Mouse (Mus musculus) limb, embryonic 12.5 days (tissue): ENCODE measurements around the gene Cby3. TPM values are rescaled to one million over a fixed set of nuclear protein-coding genes. Genes with fewer than 3 reads are reported as not detected.
"Not testable (repeated sequence)": the region's sequence is repeated elsewhere in the genome, so short reads cannot be mapped to it uniquely, and the experiment has no call there.

ENCODE experiments used
- ATAC-seq: fragments of 200-750 bp; cut with Nextera tagmentation; 2 replicates; pipeline ENCODE4 v1.8.0; 2017; ENCODE audit warnings: low read depth, moderate TSS enrichment; ENCODE audit not compliant: insufficient number of reproducible peaks, insufficient read depth, low FRiP score, low TSS enrichment
- H3K27ac ChIP-seq: fragments of 300-500 bp; sonication (generic); 2 replicates; pipeline ENCODE4 v1.5.1; 2016; ENCODE audit warnings: mild to moderate bottlenecking, moderate library complexity
- H3K27me3 ChIP-seq: fragments of 300-500 bp; sonication (generic); 2 replicates; pipeline ENCODE4 v1.6.1; 2016; ENCODE audit warnings: mild to moderate bottlenecking, moderate library complexity
- H3K36me3 ChIP-seq: fragments of 300-500 bp; sonication (generic); 2 replicates; pipeline ENCODE4 v1.6.1; 2016; ENCODE audit warnings: mild to moderate bottlenecking, moderate library complexity
- H3K4me1 ChIP-seq: fragments of 300-500 bp; sonication (generic); replicated peaks from 2 replicates; pipeline ENCODE4 v1.6.1; 2016
- H3K4me2 ChIP-seq: fragments of 300-500 bp; sonication (generic); 2 replicates; pipeline ENCODE4 v1.6.1; 2016; ENCODE audit warnings: mild to moderate bottlenecking, moderate library complexity
- H3K4me3 ChIP-seq: fragments of 300-500 bp; sonication (generic); replicated peaks from 2 replicates; pipeline ENCODE4 v1.5.1; 2016; ENCODE audit warnings: mild to moderate bottlenecking
- H3K9ac ChIP-seq: fragments of 300-500 bp; sonication (generic); replicated peaks from 2 replicates; pipeline ENCODE4 v1.6.1; 2016; ENCODE audit warnings: mild to moderate bottlenecking, moderate library complexity
- H3K9me3 ChIP-seq: fragments of 300-500 bp; sonication (generic); 2 replicates; pipeline ENCODE4 v1.6.1; 2016; ENCODE audit warnings: mild to moderate bottlenecking, moderate library complexity
- WGBS: fragments of 180-500 bp; shearing (Covaris S2); methylation state at CpG from one replicate; pipeline ENCODE4 v1.1.7; 2016; 5-methylcytosine and 5-hydroxymethylcytosine counted together
- polyA plus RNA-seq: library from polyadenylated mRNA; unstranded; fragments of >200 nt; fragmentation: Nextera tagmentation; extraction: Ambion mirVana; gene quantifications from 2 replicates; pipeline ENCODE4 v1.2.1, GENCODE M21; 2016

The Cby3 gene
- polyA plus RNA-seq, 1 experiment from 2014 or later, result not detected

DNA sequence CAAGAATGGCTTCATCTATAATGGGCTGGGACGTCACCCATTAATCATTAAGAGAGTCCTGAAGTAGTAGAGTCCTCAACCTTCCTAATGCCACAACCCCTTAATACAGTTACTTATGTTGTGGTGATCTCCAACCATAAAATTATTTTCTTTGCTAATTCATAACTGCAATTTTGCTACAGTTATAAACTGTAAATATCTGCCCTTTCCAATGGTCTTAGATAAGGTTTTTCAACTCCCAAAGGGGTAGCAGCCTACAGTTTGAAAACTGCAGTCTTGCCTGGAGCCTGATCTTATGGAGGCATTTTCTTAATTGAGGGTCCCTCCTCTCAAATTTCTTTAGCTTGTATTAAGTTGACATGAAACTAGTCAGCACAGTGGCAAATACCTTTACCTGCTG lies 24.9 kb upstream of the Cby3 start:
- Histone ChIP-seq H3K4me3 (no peak overlapping the region), H3K9me3 (no peaks in the 10 kb centered on the region), H3K27ac (no peak overlapping the region), H3K4me1 (peaks cover 4% of the 10 kb centered on the region), H3K36me3 (0 out of 2 replicates have a peak, but pooled peaks cover 4% of the 10 kb centered on the region), H3K9ac (no peak overlapping the region), H3K27me3 (no peaks in the 10 kb centered on the region), H3K4me2 (no peak overlapping the region)
- 88% methylated on average over 1 of the region's 1 CpGs for WGBS
- ATAC-seq, result no peak

DNA sequence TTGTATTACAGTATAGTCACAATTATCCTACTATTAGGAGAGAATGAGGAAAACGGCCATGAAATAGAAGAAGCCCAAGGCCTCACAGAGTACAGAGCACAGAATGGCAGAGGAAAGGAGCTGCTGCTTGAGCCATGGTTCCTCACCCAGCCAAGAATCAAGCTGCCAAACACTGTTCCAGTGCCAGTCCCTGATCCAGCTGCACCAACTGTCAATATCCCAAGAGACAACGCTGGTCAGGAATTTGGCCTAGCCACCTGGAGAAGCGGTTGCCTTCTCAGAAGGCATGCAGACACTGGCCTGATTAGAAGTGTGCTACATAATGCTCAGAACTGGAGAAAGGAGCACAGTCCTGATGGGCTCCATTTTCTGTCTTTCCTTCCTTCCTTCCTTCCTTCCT lies 21.1 kb upstream of the Cby3 start:
- WGBS, result 83% methylated on average over 3 of the region's 3 CpGs
- no peaks in the 10 kb centered on the region for H3K4me1 ChIP-seq
- no peak overlapping the region for H3K9ac ChIP-seq
- H3K4me2 ChIP-seq, result no peak overlapping the region
- H3K27ac ChIP-seq, result no peak overlapping the region
- H3K4me3 ChIP-seq, result no peak overlapping the region
- H3K36me3 ChIP-seq, result 0 out of 2 replicates have a peak, but pooled peaks cover 2% of the 10 kb centered on the region
- no peaks in the 10 kb centered on the region for H3K27me3 ChIP-seq
- no peak for ATAC-seq
- no peaks in the 10 kb centered on the region for H3K9me3 ChIP-seq

DNA sequence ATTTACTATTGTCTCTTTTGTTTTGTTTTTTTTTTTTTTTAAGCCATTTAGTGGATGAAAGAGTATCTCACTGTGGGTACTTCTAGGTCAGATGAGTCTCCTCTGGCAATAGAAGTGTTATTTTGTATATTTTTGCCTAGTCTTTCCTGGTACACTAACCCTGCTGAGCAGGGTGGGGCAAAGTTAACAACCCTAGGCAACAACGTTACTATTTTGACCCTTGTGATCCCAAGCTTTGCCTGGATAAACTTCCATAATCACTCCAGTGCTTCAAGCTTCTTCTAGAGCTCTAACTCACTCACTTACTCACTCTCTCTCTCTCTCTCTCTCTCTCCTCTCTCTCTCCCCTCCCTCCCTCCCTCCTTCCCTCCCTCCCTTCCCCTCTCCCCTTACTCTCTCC lies 18.1 kb upstream of the Cby3 start:
- WGBS, result 42% methylated on average over 1 of the region's 1 CpGs

DNA sequence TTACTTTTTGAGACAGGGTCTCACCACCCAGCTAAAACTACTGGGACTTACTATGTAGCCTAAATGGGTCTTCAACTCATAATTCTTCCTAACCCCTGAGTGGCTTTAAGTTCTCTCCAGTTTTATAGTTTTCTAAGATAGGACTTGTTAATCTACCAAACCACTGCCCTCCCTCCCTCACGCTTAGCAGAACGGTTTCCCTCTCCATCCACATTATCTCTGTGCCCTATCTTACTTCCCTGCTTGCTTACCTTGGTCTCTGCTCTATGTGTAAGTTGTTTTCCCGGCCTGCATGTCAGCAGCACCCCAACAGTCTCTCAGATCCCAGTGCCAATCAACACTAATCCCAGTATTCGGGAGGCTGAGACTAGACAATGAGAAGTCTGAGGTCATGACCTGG lies 17.4 kb upstream of the Cby3 start:
- Histone ChIP-seq H3K4me2 (no peak overlapping the region), H3K27me3 (no peaks in the 10 kb centered on the region), H3K9me3 (no peaks in the 10 kb centered on the region), H3K9ac (no peak overlapping the region), H3K4me1 (no peaks in the 10 kb centered on the region), H3K27ac (no peak overlapping the region), H3K36me3 (no peaks in the 10 kb centered on the region), H3K4me3 (no peak overlapping the region)
- 73% methylated on average over 4 of the region's 4 CpGs for WGBS
- ATAC-seq, result no peak

More for the DNA sequence above, 18.1 kb upstream of the Cby3 start:
- Histone ChIP-seq H3K4me2 (no peak overlapping the region), H3K4me3 (no peak overlapping the region), H3K9me3 (no peaks in the 10 kb centered on the region), H3K27me3 (no peaks in the 10 kb centered on the region), H3K4me1 (no peaks in the 10 kb centered on the region), H3K27ac (no peak overlapping the region), H3K9ac (no peak overlapping the region), H3K36me3 (no peaks in the 10 kb centered on the region)
- ATAC-seq, result no peak

DNA sequence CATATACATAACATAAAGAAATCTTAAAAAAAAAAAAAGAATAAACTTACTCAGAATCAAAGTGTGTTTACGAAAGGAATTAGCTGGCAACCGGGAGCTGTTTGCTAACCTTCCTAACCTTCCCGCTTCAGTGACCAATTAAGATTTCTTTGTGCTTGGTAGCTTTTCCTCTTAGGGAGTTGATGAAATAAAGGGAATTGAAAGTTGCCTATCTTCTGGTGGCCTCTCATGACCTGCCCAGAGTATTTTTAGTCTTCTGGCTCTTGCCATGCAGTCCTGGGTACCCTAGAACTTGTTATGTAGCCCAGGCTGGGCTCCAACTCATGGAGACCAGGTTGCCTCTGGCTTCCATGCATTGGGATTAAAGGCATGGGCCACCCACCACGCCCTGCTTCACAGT lies 8.8 kb upstream of the Cby3 start:
- H3K4me1 ChIP-seq, result no peaks in the 10 kb centered on the region
- no peaks in the 10 kb centered on the region for H3K36me3 ChIP-seq
- H3K27ac ChIP-seq, result no peak overlapping the region
- H3K4me3 ChIP-seq, result no peak overlapping the region
- H3K27me3 ChIP-seq, result no peaks in the 10 kb centered on the region
- WGBS, result 84% methylated on average over 4 of the region's 4 CpGs
- H3K9ac ChIP-seq, result no peak overlapping the region
- no peaks in the 10 kb centered on the region for H3K9me3 ChIP-seq
- no peak for ATAC-seq
- H3K4me2 ChIP-seq, result no peak overlapping the region

DNA sequence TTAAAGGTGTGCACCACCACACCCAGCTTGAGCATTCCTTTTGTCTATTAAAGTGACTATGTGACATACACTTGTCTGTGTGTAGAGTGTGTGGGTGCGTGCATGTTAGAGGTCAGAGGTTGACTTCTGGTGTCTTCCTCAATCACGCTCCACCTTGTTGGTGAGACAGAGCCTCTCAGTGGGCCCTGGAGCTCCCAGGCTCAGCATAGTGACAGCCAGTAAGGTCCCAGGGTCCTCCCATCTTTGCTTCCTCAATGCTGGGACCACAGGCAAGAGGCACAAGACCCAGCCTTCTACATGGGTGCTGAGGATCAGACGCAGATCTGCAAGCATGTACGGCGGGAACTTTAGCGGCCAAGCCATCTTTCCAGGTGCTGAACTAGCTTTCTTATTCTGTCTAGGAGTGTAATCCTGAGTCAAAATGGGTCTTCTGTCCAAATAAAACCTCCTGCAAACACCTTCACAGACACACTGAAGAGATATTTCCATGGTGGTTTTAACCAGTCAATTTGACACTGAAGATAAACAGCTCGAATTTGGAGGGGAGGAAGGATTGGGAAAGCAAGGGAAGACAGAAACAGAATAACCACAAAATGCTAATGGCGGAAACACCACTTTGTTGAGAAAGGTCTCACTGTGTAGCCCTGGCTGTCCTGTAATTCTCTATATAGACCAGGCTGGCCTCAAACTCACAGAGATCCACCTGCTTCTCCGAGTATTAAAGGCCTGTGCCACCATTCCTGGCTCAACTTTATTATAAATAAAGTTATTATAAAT lies 7.8 kb upstream of the Cby3 start:
- no peak overlapping the region for H3K4me3 ChIP-seq
- no peaks in the 10 kb centered on the region for H3K36me3 ChIP-seq
- no peak overlapping the region for H3K27ac ChIP-seq
- H3K4me1 ChIP-seq, result no peaks in the 10 kb centered on the region
- H3K9ac ChIP-seq, result no peak overlapping the region
- no peaks in the 10 kb centered on the region for H3K9me3 ChIP-seq
- ATAC-seq, result no peak
- H3K4me2 ChIP-seq, result no peak overlapping the region
- H3K27me3 ChIP-seq, result no peaks in the 10 kb centered on the region
- WGBS, result 86% methylated on average over 9 of the region's 9 CpGs

DNA sequence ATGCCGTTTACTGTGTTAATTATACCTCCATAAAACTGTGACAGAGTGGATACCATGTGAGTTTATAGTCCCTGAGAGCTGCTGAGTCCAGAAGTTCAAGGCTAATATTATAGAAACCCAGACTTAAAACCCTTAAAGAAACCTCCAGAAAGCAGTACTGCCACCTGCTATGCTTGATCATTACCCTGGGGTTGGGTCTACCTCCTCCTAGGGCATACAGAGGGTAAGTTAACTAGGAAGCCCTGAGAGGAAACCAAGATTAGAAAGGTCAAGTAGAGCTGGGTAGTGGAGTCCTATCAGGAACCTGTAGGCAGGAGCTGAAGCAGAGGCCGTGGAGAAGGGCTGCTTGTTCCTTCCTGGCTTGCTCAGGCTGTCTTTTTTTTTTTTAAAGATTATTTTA lies 2.1 kb upstream of the Cby3 start:
- ATAC-seq, result no peak
- H3K4me1 ChIP-seq, result no peaks in the 10 kb centered on the region
- H3K27ac ChIP-seq, result no peak overlapping the region
- H3K27me3 ChIP-seq, result peaks cover under 1% of the 10 kb centered on the region; the same call in 1 of the 2 replicates
- H3K9me3 ChIP-seq, result no peaks in the 10 kb centered on the region
- no peak overlapping the region for H3K4me2 ChIP-seq
- H3K36me3 ChIP-seq, result no peaks in the 10 kb centered on the region
- no peak overlapping the region for H3K9ac ChIP-seq
- no peak overlapping the region for H3K4me3 ChIP-seq
- 65% methylated on average over 2 of the region's 2 CpGs for WGBS

DNA sequence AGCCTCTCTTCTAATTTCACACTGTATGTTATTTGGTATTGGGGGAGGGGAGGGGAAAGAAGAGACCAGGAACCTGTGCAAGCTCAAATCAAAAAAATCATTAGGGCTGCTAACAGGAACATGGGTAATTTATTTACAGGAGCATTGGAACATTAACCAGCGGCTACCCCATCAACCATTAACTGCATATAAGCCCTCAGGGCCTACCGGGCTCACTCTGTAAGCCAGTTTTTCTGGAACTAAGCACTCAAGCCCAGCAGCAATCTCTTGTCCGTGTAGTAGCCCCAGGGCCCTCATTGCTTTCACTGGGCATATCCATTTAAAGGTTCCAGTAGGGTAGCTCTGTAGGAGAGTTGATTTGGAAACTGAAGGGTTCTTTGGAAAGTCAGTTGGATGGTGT lies 589 bp downstream of the Cby3 start:
- Histone ChIP-seq H3K4me2 (no peak overlapping the region), H3K36me3 (no peaks in the 10 kb centered on the region), H3K27me3 (peaks cover 23% of the 10 kb centered on the region), H3K27ac (no peak overlapping the region), H3K4me3 (no peak overlapping the region), H3K9me3 (no peaks in the 10 kb centered on the region), H3K9ac (no peak overlapping the region), H3K4me1 (0 out of 2 replicates have a peak, but pooled peaks cover 3% of the 10 kb centered on the region)
- 70% methylated on average over 3 of the region's 3 CpGs for WGBS
- no peak for ATAC-seq

DNA sequence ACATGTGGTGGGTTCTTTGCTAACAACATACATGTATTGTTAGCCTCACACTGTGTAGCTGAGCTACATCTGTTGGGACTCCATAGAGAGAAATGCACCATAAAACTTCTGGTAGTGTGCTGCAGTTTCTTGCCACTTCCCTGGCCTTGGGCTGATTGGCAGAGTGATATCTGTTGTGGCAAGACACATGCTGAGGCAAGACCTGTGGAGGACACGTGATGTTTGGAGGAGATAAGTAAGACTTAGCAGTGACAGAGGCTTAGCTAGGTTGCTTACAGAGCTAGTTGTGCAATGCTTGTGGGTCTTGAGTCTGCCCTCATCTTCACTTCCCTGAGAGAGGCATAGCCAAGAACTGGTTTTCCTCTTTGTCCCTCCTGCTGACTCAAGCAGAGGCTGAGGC lies 1.1 kb downstream of the Cby3 start:
- H3K36me3 ChIP-seq, result no peaks in the 10 kb centered on the region
- no peak overlapping the region for H3K4me3 ChIP-seq
- H3K4me2 ChIP-seq, result no peak overlapping the region
- no peak overlapping the region for H3K27ac ChIP-seq
- 0 out of 2 replicates have a peak, but pooled peaks cover 3% of the 10 kb centered on the region for H3K4me1 ChIP-seq
- WGBS, result 60% methylated on average over 1 of the region's 1 CpGs
- no peaks in the 10 kb centered on the region for H3K9me3 ChIP-seq
- H3K9ac ChIP-seq, result no peak overlapping the region
- ATAC-seq, result no peak
- peaks cover 23% of the 10 kb centered on the region for H3K27me3 ChIP-seq

DNA sequence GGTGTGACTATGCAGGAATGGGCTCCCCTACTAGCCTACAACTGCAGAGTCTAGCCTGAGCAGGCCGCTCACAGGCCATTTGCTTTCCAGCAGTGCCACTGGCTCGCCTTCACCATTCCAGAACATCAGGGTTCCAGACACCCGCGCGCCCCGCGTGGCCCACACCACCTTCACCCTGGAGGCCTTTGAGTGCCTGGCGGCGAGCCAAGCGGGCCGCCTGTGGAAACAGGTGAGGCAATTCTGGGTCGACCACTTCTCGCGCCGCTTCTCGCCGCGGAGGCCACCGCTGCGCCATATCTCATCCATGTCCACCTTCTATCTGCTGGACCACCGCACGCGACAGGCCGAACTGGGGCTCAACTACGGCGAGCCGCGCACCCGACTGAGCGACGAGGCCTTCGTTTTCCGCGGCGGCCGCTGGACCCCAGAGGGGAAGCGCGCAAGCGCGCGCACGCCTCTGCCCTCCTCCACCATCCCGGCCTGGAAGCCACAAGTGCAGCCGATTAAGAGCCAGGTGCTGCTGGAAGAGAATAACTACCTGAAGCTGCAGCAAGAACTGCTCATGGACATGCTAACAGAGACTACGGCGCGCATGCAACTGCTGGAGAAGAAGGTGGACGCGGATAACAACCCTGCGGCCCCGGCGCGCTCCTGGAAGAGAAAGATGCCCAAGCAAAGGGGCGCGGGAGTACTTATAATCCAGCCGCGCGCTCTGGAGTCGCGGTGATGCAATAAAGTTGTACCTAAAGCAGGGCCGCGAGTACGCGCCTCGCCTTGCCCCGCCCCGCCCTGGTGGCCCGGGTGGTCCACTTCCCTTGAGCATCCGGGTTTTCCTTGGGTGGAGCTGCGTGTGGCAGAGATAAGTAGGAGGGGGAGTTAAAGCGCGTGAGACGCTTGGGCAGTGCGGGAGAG lies 4.9 kb downstream of the Cby3 start:
- 0 out of 2 replicates have a peak, but pooled peaks cover 3% of the 10 kb centered on the region for H3K4me1 ChIP-seq
- WGBS, result 2% methylated on average over 74 of the region's 74 CpGs
- peak overlapping the region; percentile 90 for H3K4me2 ChIP-seq
- H3K9ac ChIP-seq, result peak overlapping the region; percentile 71
- peak overlapping the region; percentile 50 for H3K4me3 ChIP-seq
- peak; percentile 56; the same call in 1 of the 2 replicates for ATAC-seq
- peak overlapping the region; percentile 51; the same call in 1 of the 2 replicates for H3K27ac ChIP-seq
- H3K27me3 ChIP-seq, result peaks cover 26% of the 10 kb centered on the region
- no peaks in the 10 kb centered on the region for H3K36me3 ChIP-seq
- no peaks in the 10 kb centered on the region for H3K9me3 ChIP-seq

DNA sequence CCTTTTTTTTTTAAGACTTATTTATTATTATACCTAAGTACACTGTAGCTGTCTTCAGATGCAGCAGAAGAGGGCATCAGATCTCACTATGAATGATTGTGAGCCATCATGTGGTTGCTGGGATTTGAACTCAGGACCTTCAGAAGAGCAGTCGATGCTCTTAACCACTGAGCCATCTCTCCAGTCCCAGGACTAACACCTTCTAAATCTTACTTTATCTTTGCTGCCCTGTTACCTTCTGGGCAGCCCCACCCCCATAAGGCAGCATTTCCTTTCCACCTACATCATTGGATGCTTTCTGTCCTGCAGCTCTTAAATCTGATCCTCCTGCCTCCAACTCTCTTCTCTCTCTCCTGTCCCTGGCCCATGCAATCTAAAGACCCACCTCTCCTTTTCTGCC lies 7.0 kb downstream of the Cby3 start:
- WGBS, result 64% methylated on average over 1 of the region's 1 CpGs
- not testable (repeated sequence) for H3K27ac ChIP-seq, H3K4me3 ChIP-seq, H3K4me2 ChIP-seq, ATAC-seq, H3K36me3 ChIP-seq, H3K4me1 ChIP-seq, H3K9ac ChIP-seq, H3K9me3 ChIP-seq
- H3K27me3 ChIP-seq, result peaks cover 26% of the 10 kb centered on the region
